Mouse (Mus musculus): Measurements from ENCODE around the gene Bmpr1b. TPM values are rescaled to one million over a fixed set of nuclear protein-coding genes. Genes with fewer than 3 reads are reported as not detected.

Gene Bmpr1b
- polyA plus RNA-seq, 1 experiment from 2014 or later: 5.5 TPM

DNA sequence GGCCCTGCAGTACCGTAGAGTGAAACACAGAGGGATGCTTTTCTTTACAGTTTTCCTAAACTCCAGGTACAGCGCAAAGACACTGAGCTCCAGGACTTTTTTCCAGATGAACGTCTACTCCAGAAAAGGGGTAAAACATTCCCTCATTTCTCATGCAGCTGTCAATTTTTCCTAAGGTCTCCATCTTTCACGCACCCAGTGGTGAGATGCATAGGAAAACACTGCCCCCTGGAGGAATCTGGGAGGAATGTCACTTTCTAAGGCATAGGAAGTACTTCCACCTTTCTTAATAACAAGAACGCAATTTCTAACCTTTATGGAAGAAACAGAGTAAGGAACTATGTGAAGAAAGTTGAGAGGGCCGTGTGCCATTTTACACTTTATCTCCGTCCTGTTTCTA is 330.4 kb downstream of the Bmpr1b start:
- Histone ChIP-seq H3K27me3 (replicated peaks) (no peaks in the 10 kb centered on the region), H3K27ac (no peak overlapping the region), H3K36me3 (no peaks in the 10 kb centered on the region), H3K9ac (no peak overlapping the region), H3K4me2 (no peak overlapping the region), H3K4me3 (replicated peaks) (no peak overlapping the region), H3K4me1 (no peaks in the 10 kb centered on the region), H3K9me3 (no peaks in the 10 kb centered on the region)
- WGBS: 41% methylated on average over 7 of the region's 7 CpGs
- ATAC-seq (ENCODE audit: insufficient read depth, low FRiP score, low read depth): no peak

DNA sequence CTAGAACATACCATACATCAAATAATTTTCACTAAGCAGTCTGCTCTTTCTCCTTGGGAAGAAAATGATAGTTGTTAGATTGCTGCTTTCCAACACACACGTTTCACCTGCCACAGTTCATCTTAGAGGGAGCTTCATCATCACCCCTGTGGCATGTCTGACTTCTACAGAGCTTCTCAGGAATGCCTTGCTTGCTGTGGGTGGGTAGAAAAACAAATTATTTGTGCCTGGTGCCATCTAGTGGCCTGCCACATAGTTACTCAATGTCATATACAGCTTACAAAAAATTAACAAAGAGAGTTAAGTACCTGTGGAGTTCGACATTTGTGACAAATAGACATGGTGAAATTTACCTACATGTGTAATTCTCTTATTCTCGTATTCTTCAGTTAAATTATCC is 338.1 kb downstream of the Bmpr1b start:
- ATAC-seq (ENCODE audit: insufficient read depth, low FRiP score, low read depth): no peak
- H3K4me3 ChIP-seq (replicated peaks): no peak overlapping the region
- H3K9ac ChIP-seq: no peak overlapping the region
- no peak overlapping the region for H3K27ac ChIP-seq
- H3K4me2 ChIP-seq: no peak overlapping the region
- no peaks in the 10 kb centered on the region for H3K4me1 ChIP-seq
- no peaks in the 10 kb centered on the region for H3K27me3 ChIP-seq (replicated peaks)
- WGBS: 20% methylated on average over 3 of the region's 3 CpGs
- H3K9me3 ChIP-seq: no peaks in the 10 kb centered on the region
- H3K36me3 ChIP-seq: no peaks in the 10 kb centered on the region

DNA sequence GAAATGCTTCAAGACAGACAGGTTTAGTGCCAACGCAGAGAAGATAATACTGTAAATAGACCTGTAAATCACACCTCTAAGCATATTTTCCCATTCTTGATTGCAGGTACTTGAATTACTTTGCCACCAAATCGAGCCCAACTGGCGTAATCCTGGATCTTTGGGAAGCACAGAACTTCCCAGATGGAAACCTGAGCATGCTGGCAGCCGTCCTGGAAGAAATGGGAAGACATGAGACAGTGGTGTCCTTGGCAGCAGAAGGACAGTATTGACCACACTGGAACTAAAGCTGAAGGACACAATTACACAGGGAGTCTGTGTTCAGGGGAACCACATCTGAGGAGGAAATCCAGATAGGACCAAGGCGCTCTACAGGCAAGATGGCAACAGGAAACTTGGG is 340.9 kb downstream of the Bmpr1b start:
- Histone ChIP-seq H3K27me3 (replicated peaks) (no peaks in the 10 kb centered on the region), H3K4me3 (replicated peaks) (no peak overlapping the region), H3K4me1 (no peaks in the 10 kb centered on the region), H3K9me3 (no peaks in the 10 kb centered on the region), H3K4me2 (no peak overlapping the region), H3K9ac (no peak overlapping the region), H3K36me3 (no peaks in the 10 kb centered on the region), H3K27ac (no peak overlapping the region)
- no peak for ATAC-seq (ENCODE audit: insufficient read depth, low FRiP score, low read depth)
- 89% methylated on average over 5 of the region's 5 CpGs for WGBS

DNA sequence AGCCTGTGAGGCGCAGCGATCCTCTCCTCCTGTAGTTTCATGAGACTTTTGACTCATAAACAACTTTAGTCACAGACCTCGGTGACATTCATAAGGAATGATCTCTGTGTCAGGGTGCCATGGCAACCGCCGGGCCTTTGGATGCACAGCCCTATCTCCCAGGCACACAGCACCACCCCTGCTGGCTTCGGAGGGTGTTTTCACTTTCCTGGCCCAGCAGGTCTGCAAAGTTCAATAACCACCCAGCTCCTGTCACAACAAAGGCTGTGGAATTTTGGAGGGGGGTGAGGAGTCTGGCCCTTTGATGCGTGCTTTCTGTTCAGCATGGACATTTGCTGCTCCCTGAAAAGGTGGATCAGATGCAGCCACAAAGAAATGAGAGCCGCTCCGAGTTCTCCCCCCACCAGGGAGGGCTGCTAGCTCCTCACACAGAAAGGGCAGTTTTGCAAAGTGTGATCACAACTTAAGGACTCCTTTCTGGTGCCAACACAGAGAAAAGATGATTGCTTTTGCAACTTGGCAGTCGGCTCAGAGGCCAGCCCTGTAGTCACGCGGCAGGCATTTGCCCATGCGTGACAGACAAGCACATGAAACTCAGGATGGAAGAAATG is 349.8 kb downstream of the Bmpr1b start:
- ATAC-seq (ENCODE audit: insufficient read depth, low FRiP score, low read depth): no peak
- H3K9ac ChIP-seq: no peak overlapping the region
- H3K4me2 ChIP-seq: no peak overlapping the region
- no peaks in the 10 kb centered on the region for H3K9me3 ChIP-seq
- H3K27me3 ChIP-seq (replicated peaks): no peaks in the 10 kb centered on the region
- H3K27ac ChIP-seq: no peak overlapping the region
- H3K4me3 ChIP-seq (replicated peaks): no peak overlapping the region
- no peaks in the 10 kb centered on the region for H3K4me1 ChIP-seq
- WGBS: 40% methylated on average over 13 of the region's 13 CpGs
- no peaks in the 10 kb centered on the region for H3K36me3 ChIP-seq

DNA sequence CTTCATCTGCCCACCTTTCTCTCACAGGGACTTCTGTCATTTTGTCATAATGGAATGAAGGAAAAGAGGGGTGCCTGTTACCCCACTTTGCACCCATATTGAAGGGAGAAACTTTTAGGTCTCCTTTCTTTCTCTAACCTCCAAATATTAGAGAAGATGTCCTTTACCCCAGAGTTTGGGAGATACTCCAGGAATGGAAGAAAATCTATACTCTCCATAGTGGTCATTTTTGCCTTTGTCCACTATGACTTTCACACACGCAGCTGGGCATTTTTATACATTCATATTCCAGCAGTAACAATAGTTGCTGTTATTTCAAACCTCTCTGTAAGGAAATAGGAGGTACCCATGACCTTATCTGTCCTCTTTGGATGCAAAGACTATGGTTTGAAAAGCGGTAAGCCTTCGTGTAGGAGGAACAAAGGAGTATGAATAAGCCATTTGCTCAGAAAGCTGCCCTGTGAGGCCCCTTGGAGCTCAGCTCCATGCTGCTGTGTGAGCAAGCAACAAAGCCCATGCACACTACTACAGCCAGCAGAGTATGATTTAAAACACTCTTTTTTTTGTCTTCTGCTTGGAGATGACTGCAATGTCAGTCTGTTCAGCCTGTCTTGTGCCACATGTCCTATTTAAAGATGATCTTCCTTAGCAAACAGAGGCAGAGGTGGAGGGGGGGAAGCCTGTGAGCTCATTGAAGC is 350.5 kb downstream of the Bmpr1b start:
- Histone ChIP-seq H3K4me1 (no peaks in the 10 kb centered on the region), H3K9me3 (no peaks in the 10 kb centered on the region), H3K4me3 (replicated peaks) (no peak overlapping the region), H3K9ac (no peak overlapping the region), H3K4me2 (no peak overlapping the region), H3K27me3 (replicated peaks) (no peaks in the 10 kb centered on the region), H3K36me3 (no peaks in the 10 kb centered on the region), H3K27ac (no peak overlapping the region)
- 32% methylated on average over 3 of the region's 3 CpGs for WGBS
- no peak for ATAC-seq (ENCODE audit: insufficient read depth, low FRiP score, low read depth)

DNA sequence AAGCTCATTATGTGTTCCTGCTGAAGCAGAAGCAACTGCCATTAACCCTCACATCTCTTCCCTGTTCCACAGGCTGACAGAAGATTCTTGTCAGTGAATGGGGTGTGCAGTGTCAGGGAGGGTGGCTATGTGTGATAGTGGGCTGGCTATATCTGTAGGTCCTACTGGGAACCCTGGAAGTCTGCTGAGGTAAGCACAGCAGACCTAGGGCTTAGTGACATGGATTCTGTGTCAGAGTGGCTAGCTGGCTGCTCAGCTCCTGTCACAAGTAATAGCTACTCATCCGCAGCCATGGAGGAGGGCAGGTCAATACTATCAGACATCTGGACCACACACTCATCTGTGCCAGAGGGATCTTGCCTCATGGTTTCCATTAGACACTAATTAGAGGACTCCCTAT is 354.4 kb downstream of the Bmpr1b start:
- H3K9ac ChIP-seq: no peak overlapping the region
- H3K27me3 ChIP-seq (replicated peaks): no peaks in the 10 kb centered on the region
- no peaks in the 10 kb centered on the region for H3K4me1 ChIP-seq
- no peak overlapping the region for H3K4me2 ChIP-seq
- no peak overlapping the region for H3K4me3 ChIP-seq (replicated peaks)
- no peaks in the 10 kb centered on the region for H3K36me3 ChIP-seq
- WGBS: 86% methylated on average over 1 of the region's 1 CpGs
- ATAC-seq (ENCODE audit: insufficient read depth, low FRiP score, low read depth): no peak
- H3K9me3 ChIP-seq: no peaks in the 10 kb centered on the region
- H3K27ac ChIP-seq: no peak overlapping the region

DNA sequence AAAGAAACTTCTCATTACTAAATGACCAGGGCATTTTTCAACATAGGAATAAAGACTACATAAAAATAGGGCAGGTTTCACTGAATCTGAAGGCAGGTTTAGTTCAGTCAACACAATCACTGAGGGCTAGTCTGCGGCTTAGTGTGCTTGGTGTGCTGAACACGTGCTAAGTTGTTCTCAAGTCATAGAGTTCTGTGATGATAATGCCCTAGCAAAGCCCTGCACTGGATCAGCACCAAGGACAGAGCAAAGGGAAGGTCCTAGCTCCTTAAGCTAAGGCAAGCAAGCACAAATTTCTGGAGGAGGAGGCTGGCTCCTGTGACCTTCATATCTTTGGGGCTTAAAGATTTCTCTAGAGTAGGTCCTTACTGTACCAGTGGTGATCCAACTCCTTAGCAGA is 357.9 kb downstream of the Bmpr1b start:
- no peak overlapping the region for H3K4me3 ChIP-seq (replicated peaks)
- 24% methylated on average over 2 of the region's 2 CpGs for WGBS
- no peaks in the 10 kb centered on the region for H3K9me3 ChIP-seq
- H3K27ac ChIP-seq: no peak overlapping the region
- H3K9ac ChIP-seq: no peak overlapping the region
- no peak overlapping the region for H3K4me2 ChIP-seq
- ATAC-seq (ENCODE audit: insufficient read depth, low FRiP score, low read depth): peak; percentile 31; the same call in 1 of the 2 replicates
- no peaks in the 10 kb centered on the region for H3K4me1 ChIP-seq
- H3K27me3 ChIP-seq (replicated peaks): no peaks in the 10 kb centered on the region
- H3K36me3 ChIP-seq: no peaks in the 10 kb centered on the region

DNA sequence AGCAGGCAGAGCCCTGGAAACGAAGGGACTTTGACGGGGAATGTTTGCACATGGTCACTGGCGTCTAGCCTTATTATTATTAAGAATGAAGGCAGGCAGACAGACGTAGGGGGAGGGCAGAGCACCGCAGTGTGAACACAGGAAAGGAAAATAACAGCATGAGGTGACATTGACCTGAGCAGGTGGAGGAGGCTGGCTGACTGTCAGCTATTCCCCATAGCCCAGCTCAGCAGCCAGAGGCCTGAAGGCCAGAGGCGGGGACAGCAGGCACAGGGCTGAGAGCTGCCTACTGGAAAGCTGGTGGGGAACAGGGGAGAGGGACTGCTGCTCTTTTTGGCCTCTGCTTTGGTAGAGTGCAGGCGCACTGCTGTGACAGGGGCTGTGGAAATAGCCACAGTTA is 358.3 kb downstream of the Bmpr1b start:
- no peaks in the 10 kb centered on the region for H3K27me3 ChIP-seq (replicated peaks)
- H3K27ac ChIP-seq: no peak overlapping the region
- no peak overlapping the region for H3K4me3 ChIP-seq (replicated peaks)
- WGBS: 60% methylated on average over 7 of the region's 7 CpGs
- H3K9ac ChIP-seq: no peak overlapping the region
- ATAC-seq (ENCODE audit: insufficient read depth, low FRiP score, low read depth): no peak
- H3K9me3 ChIP-seq: no peaks in the 10 kb centered on the region
- H3K4me1 ChIP-seq: no peaks in the 10 kb centered on the region
- H3K4me2 ChIP-seq: no peak overlapping the region
- H3K36me3 ChIP-seq: no peaks in the 10 kb centered on the region

DNA sequence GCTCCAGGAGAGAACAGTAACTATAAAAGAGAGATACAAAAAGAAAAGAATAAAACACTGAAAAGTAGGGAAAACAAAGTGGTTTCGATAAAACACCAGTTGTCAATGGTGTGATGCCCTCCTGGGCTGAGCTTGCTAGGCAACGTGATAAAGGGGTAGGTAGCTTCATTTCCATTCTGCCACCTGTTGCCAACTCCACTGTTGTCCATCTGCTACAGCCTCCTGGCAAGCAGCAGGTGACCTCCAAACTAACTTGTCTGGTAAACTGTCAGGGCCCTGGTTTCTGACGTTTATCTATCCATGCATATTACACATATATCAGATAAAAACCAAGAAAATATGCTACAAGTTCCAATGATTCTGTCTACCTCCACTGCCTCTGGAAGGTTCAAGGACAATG is 359.6 kb downstream of the Bmpr1b start:
- 77% methylated on average over 3 of the region's 3 CpGs for WGBS
- H3K36me3 ChIP-seq: no peaks in the 10 kb centered on the region
- no peaks in the 10 kb centered on the region for H3K9me3 ChIP-seq
- H3K4me2 ChIP-seq: no peak overlapping the region
- no peak overlapping the region for H3K27ac ChIP-seq
- ATAC-seq (ENCODE audit: insufficient read depth, low FRiP score, low read depth): no peak
- no peak overlapping the region for H3K9ac ChIP-seq
- no peak overlapping the region for H3K4me3 ChIP-seq (replicated peaks)
- H3K27me3 ChIP-seq (replicated peaks): no peaks in the 10 kb centered on the region
- H3K4me1 ChIP-seq: no peaks in the 10 kb centered on the region

DNA sequence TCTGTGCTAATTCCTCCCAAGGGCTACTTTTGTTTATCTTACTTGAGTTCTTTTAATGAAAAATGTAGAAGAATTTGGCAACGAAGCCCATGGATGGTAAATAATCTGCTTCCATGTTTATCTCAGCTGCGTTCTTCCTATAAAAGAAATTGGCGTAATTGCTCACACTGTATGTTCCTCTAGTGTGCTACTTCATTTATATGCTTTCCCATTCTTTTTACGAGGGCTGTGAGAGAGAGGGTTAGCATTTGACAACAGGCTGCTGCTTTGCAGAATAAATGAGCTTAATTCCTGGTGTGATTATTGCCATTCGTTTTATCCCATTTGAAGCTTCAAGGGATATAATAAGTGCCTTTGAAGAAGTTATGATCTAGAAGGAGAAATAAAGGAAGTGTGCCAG is 365.1 kb downstream of the Bmpr1b start:
- no peak for ATAC-seq (ENCODE audit: insufficient read depth, low FRiP score, low read depth)
- Histone ChIP-seq H3K36me3 (no peaks in the 10 kb centered on the region), H3K27ac (no peak overlapping the region), H3K4me3 (replicated peaks) (no peak overlapping the region), H3K27me3 (replicated peaks) (no peaks in the 10 kb centered on the region), H3K4me2 (no peak overlapping the region), H3K9me3 (no peaks in the 10 kb centered on the region), H3K4me1 (no peaks in the 10 kb centered on the region), H3K9ac (no peak overlapping the region)
- 68% methylated on average over 5 of the region's 5 CpGs for WGBS

DNA sequence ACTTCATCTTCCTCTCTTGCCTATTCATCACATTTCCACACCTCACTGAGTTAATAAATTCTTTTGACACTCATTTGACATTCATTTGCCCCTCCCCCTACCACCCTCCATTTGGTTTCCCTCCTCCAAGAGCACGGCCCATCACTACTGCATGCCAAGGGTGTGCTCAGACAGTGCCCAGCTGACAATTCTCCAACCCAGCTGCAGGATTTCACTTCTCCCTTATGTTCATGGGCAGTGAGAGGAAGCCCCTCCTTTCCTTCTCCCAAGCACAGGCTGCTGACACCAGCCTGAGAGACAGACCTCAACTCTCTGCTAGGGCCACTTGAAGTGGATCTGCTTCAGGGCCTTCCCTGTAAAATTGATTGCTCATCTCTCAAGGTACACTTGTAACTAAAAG is 371.4 kb downstream of the Bmpr1b start:
- 23% methylated on average over 1 of the region's 1 CpGs for WGBS
- Histone ChIP-seq H3K27me3 (replicated peaks) (no peaks in the 10 kb centered on the region), H3K4me1 (no peaks in the 10 kb centered on the region)

DNA sequence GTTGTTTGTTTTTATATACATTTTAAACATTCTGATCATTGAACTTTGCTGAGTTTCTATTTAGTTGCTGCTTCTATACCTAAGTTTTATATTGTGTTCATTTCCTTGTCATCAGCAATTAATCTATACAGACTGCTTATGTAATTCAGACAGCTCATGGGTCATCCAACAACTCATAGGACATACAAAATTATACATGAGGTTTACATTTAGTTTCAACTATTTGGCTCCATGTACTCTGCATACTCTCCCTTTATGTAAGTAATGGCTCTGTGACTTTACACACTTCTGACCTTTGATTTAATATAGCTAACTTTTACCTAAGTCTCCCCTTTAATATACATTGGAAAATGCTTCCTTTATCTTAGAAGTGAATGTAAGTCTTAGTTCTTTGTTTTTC is 371.9 kb downstream of the Bmpr1b start:
- ATAC-seq (ENCODE audit: insufficient read depth, low FRiP score, low read depth): no peak
- no peaks in the 10 kb centered on the region for H3K36me3 ChIP-seq
- H3K4me3 ChIP-seq (replicated peaks): no peak overlapping the region
- H3K9me3 ChIP-seq: no peaks in the 10 kb centered on the region
- H3K27ac ChIP-seq: no peak overlapping the region
- H3K9ac ChIP-seq: no peak overlapping the region
- H3K27me3 ChIP-seq (replicated peaks): no peaks in the 10 kb centered on the region
- H3K4me1 ChIP-seq: no peaks in the 10 kb centered on the region
- no peak overlapping the region for H3K4me2 ChIP-seq

More for the DNA sequence above, 371.4 kb downstream of the Bmpr1b start:
- no peak overlapping the region for H3K9ac ChIP-seq
- no peak overlapping the region for H3K27ac ChIP-seq
- peak; percentile 31; the same call in 1 of the 2 replicates for ATAC-seq (ENCODE audit: insufficient read depth, low FRiP score, low read depth)
- H3K4me2 ChIP-seq: no peak overlapping the region
- no peaks in the 10 kb centered on the region for H3K9me3 ChIP-seq
- H3K4me3 ChIP-seq (replicated peaks): no peak overlapping the region
- H3K36me3 ChIP-seq: no peaks in the 10 kb centered on the region

DNA sequence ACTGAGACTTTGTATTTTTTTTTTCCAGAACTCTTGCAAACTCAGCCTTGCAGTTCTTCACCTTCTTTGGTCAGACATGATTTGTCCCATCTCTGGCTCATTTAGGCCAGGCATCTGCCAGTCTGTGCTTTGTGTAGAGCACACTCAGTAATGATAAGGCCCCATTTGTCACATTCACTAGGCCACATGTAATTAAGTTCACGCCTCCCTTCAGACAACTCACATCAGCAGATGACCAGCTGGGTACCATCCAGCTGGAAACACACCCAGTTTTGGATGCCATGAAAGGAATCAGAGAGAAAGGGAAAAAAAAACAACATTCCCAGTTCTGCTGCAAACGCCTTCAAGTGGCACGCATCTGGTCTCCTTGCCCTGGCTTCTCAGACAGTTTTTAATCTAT is 374.9 kb downstream of the Bmpr1b start:
- H3K4me2 ChIP-seq: no peak overlapping the region
- H3K36me3 ChIP-seq: no peaks in the 10 kb centered on the region
- WGBS: 70% methylated on average over 3 of the region's 3 CpGs
- no peak overlapping the region for H3K9ac ChIP-seq
- H3K4me3 ChIP-seq (replicated peaks): no peak overlapping the region
- no peaks in the 10 kb centered on the region for H3K27me3 ChIP-seq (replicated peaks)
- H3K4me1 ChIP-seq: no peaks in the 10 kb centered on the region
- no peak for ATAC-seq (ENCODE audit: insufficient read depth, low FRiP score, low read depth)
- no peak overlapping the region for H3K27ac ChIP-seq
- no peaks in the 10 kb centered on the region for H3K9me3 ChIP-seq

Data from stomach, embryonic 15.5 days (tissue).